Mouse (Mus musculus): Measurements from ENCODE around the gene Azin2. TPM values are rescaled to one million over a fixed set of nuclear protein-coding genes. Genes with fewer than 3 reads are reported as not detected.

Gene Azin2
- total and polyA plus RNA-seq, 3 experiments, result 0.91 to 2.4 (median 1.7) TPM

DNA sequence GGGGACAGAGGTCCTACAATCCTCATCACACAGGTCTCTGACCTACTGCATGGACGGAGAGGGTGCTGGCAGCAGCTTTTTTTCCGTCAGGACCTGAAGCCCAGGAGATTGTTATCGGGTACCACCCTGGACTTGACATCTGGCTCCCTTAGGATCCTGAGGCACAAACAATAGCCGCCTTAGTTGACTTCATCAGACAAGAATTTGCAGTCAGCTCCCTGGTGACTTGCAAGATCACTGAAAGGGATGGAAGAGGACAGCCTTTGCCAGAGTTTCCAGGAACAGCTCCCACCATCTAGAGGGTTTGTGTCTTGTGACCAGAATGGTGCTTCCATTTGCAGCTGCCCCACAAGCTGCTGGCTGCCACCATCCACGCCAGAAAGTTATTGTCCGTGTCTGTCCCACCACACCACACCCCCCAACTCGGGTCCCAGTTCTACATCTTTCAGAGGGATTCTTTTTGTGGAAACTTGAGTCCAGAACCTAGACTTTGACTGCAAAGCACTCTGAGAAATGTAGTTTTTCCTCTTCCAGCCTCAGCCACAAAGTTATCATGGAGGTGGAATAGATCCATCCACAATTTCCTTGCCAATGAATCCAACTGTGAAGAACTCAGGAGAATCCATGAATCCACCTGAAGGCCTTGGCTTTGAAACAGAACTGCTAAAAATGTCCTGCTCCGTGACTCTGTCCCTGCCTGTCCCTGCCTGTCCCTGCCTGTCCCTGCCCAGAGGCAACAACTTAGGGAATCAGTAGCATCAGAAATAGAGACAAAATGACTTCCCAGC is 51.8 kb downstream of the Azin2 start:
- Histone ChIP-seq H3K27me3 (replicated peaks) (peaks cover 14% of the 10 kb centered on the region), H3K79me2 (replicated peaks; ENCODE audit: control insufficient read depth, extremely low read depth, insufficient read depth, poor library complexity, severe bottlenecking) (no peaks in the 10 kb centered on the region), H3K9me3 (replicated peaks; ENCODE audit: low read length) (no peaks in the 10 kb centered on the region), H3K9ac (ENCODE audit: insufficient read depth, low read depth) (no peak overlapping the region), H3K4me1 (ENCODE audit: control insufficient read depth in 1 of 2, insufficient read depth in 2 of 2) (no peaks in the 10 kb centered on the region; a peak in 1 of 4 replicates), H3K36me3 (replicated peaks in 1 of 2; ENCODE audit: control insufficient read depth in 1 of 2, insufficient read depth in 1 of 2, low read length in 1 of 2) (peaks cover 0 to 9% of the 10 kb centered on the region in 2 experiments), H3K4me2 (ENCODE audit: insufficient read depth, low read depth, poor library complexity, severe bottlenecking) (no peak overlapping the region), H3K4me3 (replicated peaks in 1 of 3; ENCODE audit: low read depth in 2 of 3, low read length in 2 of 3, poor library complexity in 1 of 3) (no peak overlapping the region), H3K27ac (ENCODE audit: insufficient read depth, low read depth) (no peak overlapping the region)
- dilution Hi-C loops (cut with MboI; ENCODE audit: extremely low pct_ligation_motif_present, extremely low pct_unique_long_range_greater_than_20kb, low sequenced_read_pairs), result no loop called here
- in situ Hi-C loops (cut with MboI; ENCODE audit: low pct_ligation_motif_present, low pct_unique_long_range_greater_than_20kb, low sequenced_read_pairs), result no loop called here
- TF ChIP-seq KAT2A (IDR thresholded peaks at IDR 0.05; ENCODE audit: insufficient replicate concordance, low read length) (no peak), ZNF384 (IDR thresholded peaks at IDR 0.05; ENCODE audit: low read depth, low read length) (no peak), POLR2AphosphoS2 (IDR thresholded peaks at IDR 0.05; ENCODE audit: low read depth, low read length) (no peak), CTCF (conservative IDR thresholded peaks at IDR 0.05 in 1 of 2, IDR thresholded peaks at IDR 0.05 in 1 of 2; ENCODE audit: low read depth in 2 of 2, low read length in 2 of 2) (no peak), JUN (IDR thresholded peaks at IDR 0.05; ENCODE audit: insufficient read depth, low read depth, low read length) (no peak), EP300 (IDR thresholded peaks at IDR 0.05; ENCODE audit: low read length) (no peak), MXI1 (IDR thresholded peaks at IDR 0.05; ENCODE audit: low read depth, low read length) (no peak), MAZ (IDR thresholded peaks at IDR 0.05; ENCODE audit: low read depth, low read length) (no peak), MYC (IDR thresholded peaks at IDR 0.05; ENCODE audit: low read depth, low read length) (no peak), JUND (conservative IDR thresholded peaks at IDR 0.05; ENCODE audit: low read depth, low read length) (no peak), TBP (conservative IDR thresholded peaks at IDR 0.05; ENCODE audit: low read depth, low read length) (no peak), UBTF (IDR thresholded peaks at IDR 0.05; ENCODE audit: low read depth, low read length) (no peak), ZC3H11A (IDR thresholded peaks at IDR 0.05; ENCODE audit: low read depth, low read length) (no peak), PAX5 (IDR thresholded peaks at IDR 0.05; ENCODE audit: low read length) (no peak), USF1 (IDR thresholded peaks at IDR 0.05; ENCODE audit: low read depth, low read length) (no peak), SMC3 (IDR thresholded peaks at IDR 0.05; ENCODE audit: low read depth, low read length) (no peak), BHLHE40 (IDR thresholded peaks at IDR 0.05; ENCODE audit: low read depth, low read length) (no peak), ELF1 (IDR thresholded peaks at IDR 0.05; ENCODE audit: low read depth, low read length) (no peak)
- no peak for DNase-seq (ENCODE audit: extremely low read depth)

DNA sequence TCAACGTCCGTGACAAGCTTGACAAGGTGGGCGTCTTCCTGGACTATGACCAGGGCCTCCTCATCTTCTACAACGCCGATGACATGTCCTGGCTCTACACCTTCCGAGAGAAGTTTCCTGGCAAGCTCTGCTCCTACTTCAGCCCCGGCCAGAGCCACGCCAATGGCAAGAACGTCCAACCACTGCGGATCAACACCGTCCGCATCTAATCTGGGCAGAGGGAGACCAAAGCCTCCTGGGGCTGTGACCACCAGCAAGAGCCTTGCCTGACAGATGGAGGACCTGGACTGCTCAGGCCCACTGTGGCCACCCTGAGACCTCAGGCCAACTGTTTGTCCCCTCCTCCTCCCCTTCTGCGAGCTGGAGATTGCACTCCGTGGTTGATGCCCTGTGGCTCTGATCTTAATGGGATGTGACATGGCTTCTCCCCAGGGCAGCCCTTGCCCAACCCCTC is 52.8 kb downstream of the Azin2 start:
- Histone ChIP-seq H3K27me3 (replicated peaks) (peaks cover 5% of the 10 kb centered on the region), H3K9ac (ENCODE audit: insufficient read depth, low read depth) (no peak overlapping the region)
- DNase-seq (ENCODE audit: extremely low read depth), result no peak

More for the DNA sequence above, 52.8 kb downstream of the Azin2 start:
- no peaks in the 10 kb centered on the region for H3K79me2 ChIP-seq (replicated peaks; ENCODE audit: control insufficient read depth, extremely low read depth, insufficient read depth, poor library complexity, severe bottlenecking)
- no peak overlapping the region for H3K4me2 ChIP-seq (ENCODE audit: insufficient read depth, low read depth, poor library complexity, severe bottlenecking)
- peaks cover 2 to 5% of the 10 kb centered on the region in 2 experiments; a peak in 3 of 4 replicates for H3K4me1 ChIP-seq (ENCODE audit: control insufficient read depth in 1 of 2, insufficient read depth in 2 of 2)
- TF ChIP-seq GABPA (IDR thresholded peaks at IDR 0.05; ENCODE audit: insufficient replicate concordance, low read depth, low read length) (no peak), MAX (IDR thresholded peaks at IDR 0.05; ENCODE audit: low read length) (no peak), NELFE (IDR thresholded peaks at IDR 0.05; ENCODE audit: low read depth, low read length) (no peak), USF2 (conservative IDR thresholded peaks at IDR 0.05; ENCODE audit: low read depth, low read length) (no peak), PAX5 (IDR thresholded peaks at IDR 0.05; ENCODE audit: low read length) (no peak), E2F4 (IDR thresholded peaks at IDR 0.05; ENCODE audit: insufficient replicate concordance, low read depth, low read length) (no peak), NRF1 (IDR thresholded peaks at IDR 0.05; ENCODE audit: low read depth, low read length) (no peak), CHD1 (IDR thresholded peaks at IDR 0.05; ENCODE audit: low read depth, low read length) (no peak), EP300 (IDR thresholded peaks at IDR 0.05; ENCODE audit: low read length) (no peak), BHLHE40 (IDR thresholded peaks at IDR 0.05; ENCODE audit: low read depth, low read length) (no peak), TCF12 (IDR thresholded peaks at IDR 0.05; ENCODE audit: low read depth, low read length) (no peak), MEF2A (IDR thresholded peaks at IDR 0.05; ENCODE audit: borderline replicate concordance, low read depth, low read length) (no peak), IRF4 (IDR thresholded peaks at IDR 0.05; ENCODE audit: low read depth, low read length) (no peak)
- H3K36me3 ChIP-seq (replicated peaks in 1 of 2; ENCODE audit: control insufficient read depth in 1 of 2, insufficient read depth in 1 of 2, low read length in 1 of 2), result peaks cover 0 to 9% of the 10 kb centered on the region in 2 experiments
- dilution Hi-C loops (cut with MboI; ENCODE audit: extremely low pct_ligation_motif_present, extremely low pct_unique_long_range_greater_than_20kb, low sequenced_read_pairs) (no loop called here), in situ Hi-C loops (cut with MboI; ENCODE audit: low pct_ligation_motif_present, low pct_unique_long_range_greater_than_20kb, low sequenced_read_pairs) (no loop called here)
- no peak overlapping the region for H3K27ac ChIP-seq (ENCODE audit: insufficient read depth, low read depth)
- no peaks in the 10 kb centered on the region for H3K9me3 ChIP-seq (replicated peaks; ENCODE audit: low read length)
- H3K4me3 ChIP-seq (replicated peaks in 1 of 3; ENCODE audit: low read depth in 2 of 3, low read length in 2 of 3, poor library complexity in 1 of 3), result no peak overlapping the region
